In the genomic region with DNA sequence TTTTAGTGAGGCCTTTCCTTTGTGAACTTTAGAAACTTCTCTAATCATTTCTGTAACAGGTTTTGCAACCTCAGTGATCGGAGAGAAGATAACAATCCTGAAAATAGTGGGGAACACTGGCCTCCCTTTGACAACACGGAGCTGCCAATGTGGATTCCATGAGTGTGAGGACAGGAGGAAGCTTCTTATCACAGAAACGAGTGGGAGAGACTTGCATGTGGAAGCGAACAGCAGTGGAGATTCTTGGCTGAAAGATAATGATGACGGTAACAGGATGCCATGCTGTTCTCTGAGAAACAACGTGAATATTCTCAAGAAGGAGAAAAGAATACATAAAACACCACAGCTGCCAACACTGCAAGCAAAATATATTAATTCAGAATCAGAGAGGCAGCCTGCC, we compare ENCODE assay signal across 21 mouse cellular contexts.
DNase-seq lines count a peak whose midpoint lies in the region; ATAC-seq lines count a peak whose summit lies in the region.
"Had no signal": no experiment of that assay in that cellular context is flagged by ENCODE, and none has a peak within 500 bp of the region (broad histone marks: within the 10 kb centered on the region; RNA-seq: fewer than 3 reads in every experiment).

No protein-coding gene starts in this region.

- H3K9ac ChIP-seq in heart, embryonic 12.5 days = no peak overlapping the region
- no peak overlapping the region for H3K9ac ChIP-seq in heart, embryonic 16.5 days (ENCODE audit: low read length)
- no peak overlapping the region for H3K9ac ChIP-seq in intestine, embryonic 15.5 days
- no peak overlapping the region for H3K9ac ChIP-seq in midbrain, embryonic 16.5 days (ENCODE audit: low read depth, low read length)
- H3K9ac ChIP-seq: limb, embryonic 15.5 days; midbrain, embryonic 13.5 days; stomach, embryonic 15.5 days had no signal

- H3K9me3 ChIP-seq in heart, embryonic 10.5 days = no peaks in the 10 kb centered on the region
- H3K9me3 ChIP-seq in heart, embryonic 12.5 days (replicated peaks) = no peaks in the 10 kb centered on the region
- no peaks in the 10 kb centered on the region for H3K9me3 ChIP-seq in heart, embryonic 16.5 days (replicated peaks; ENCODE audit: control insufficient read depth, low read length)
- H3K9me3 ChIP-seq in intestine, embryonic 15.5 days = no peaks in the 10 kb centered on the region
- H3K9me3 ChIP-seq in midbrain, embryonic 16.5 days (replicated peaks; ENCODE audit: control insufficient read depth, low read length, poor library complexity, severe bottlenecking) = no peaks in the 10 kb centered on the region
- H3K9me3 ChIP-seq: limb, embryonic 15.5 days; midbrain, embryonic 13.5 days; stomach, embryonic 15.5 days had no signal

- peak overlapping the region; percentile 36; the same call in 1 of the 2 replicates for H3K27ac ChIP-seq in heart, embryonic 10.5 days
- no peak overlapping the region for H3K27ac ChIP-seq in heart, embryonic 12.5 days (ENCODE audit: poor library complexity, severe bottlenecking)
- no peak overlapping the region for H3K27ac ChIP-seq in heart, embryonic 16.5 days (ENCODE audit: low read length)
- H3K27ac ChIP-seq in intestine, embryonic 15.5 days = no peak overlapping the region
- no peak overlapping the region for H3K27ac ChIP-seq in midbrain, embryonic 16.5 days (ENCODE audit: low read length)
- H3K27ac ChIP-seq: gastrocnemius, adult 2 months; limb, embryonic 15.5 days; midbrain, embryonic 13.5 days; stomach, embryonic 15.5 days had no signal

- peak overlapping the region; percentile 40 for H3K4me2 ChIP-seq in heart, embryonic 12.5 days
- H3K4me2 ChIP-seq in heart, embryonic 16.5 days (ENCODE audit: low read depth, low read length) = peak overlapping the region; percentile 4; the same call in 1 of the 2 replicates
- H3K4me2 ChIP-seq in intestine, embryonic 15.5 days (replicated peaks) = no peak overlapping the region
- H3K4me2 ChIP-seq in midbrain, embryonic 16.5 days (ENCODE audit: low read length) = no peak overlapping the region
- H3K4me2 ChIP-seq: limb, embryonic 15.5 days; midbrain, embryonic 13.5 days; stomach, embryonic 15.5 days had no signal

- DNase-seq in heart, embryonic 10.5 days (ENCODE audit: low spot score) = no peak
- no peak for DNase-seq in heart, postnatal 25 days (ENCODE audit: low spot score)
- peak; percentile 2 for DNase-seq in layer of hippocampus, adult 9-11 months
- DNase-seq in layer of hippocampus, postnatal 10 days (ENCODE audit: low spot score in 2 of 2) = no peak
- DNase-seq: cerebellum, adult 9-10 months; gastrocnemius, adult 2 months; layer of hippocampus, postnatal 36 days; lung, postnatal 10 days; right cerebral cortex, postnatal 25 days; thymus, adult 2 months had no signal

- intact Hi-C loops in heart, postnatal 25 days (cut with DNase I) = no loop called here

- peaks cover 13% of the 10 kb centered on the region for H3K4me1 ChIP-seq in heart, embryonic 10.5 days
- peaks cover 8% of the 10 kb centered on the region for H3K4me1 ChIP-seq in heart, embryonic 12.5 days (replicated peaks)
- H3K4me1 ChIP-seq in heart, embryonic 16.5 days (ENCODE audit: control insufficient read depth, insufficient read depth, low read length) = peaks cover 5% of the 10 kb centered on the region; the same call in 1 of the 2 replicates
- no peaks in the 10 kb centered on the region for H3K4me1 ChIP-seq in intestine, embryonic 15.5 days (replicated peaks)
- H3K4me1 ChIP-seq in midbrain, embryonic 16.5 days (ENCODE audit: control insufficient read depth, insufficient read depth, low read length) = no peaks in the 10 kb centered on the region
- H3K4me1 ChIP-seq: limb, embryonic 15.5 days; stomach, embryonic 15.5 days had no signal

- peak; percentile 66; the same call in 1 of the 2 replicates for ATAC-seq in heart, embryonic 12.5 days (ENCODE audit: insufficient number of reproducible peaks, low FRiP score)
- no peak; the same call in 1 of the 2 replicates for ATAC-seq in heart, embryonic 16.5 days (replicated peaks; ENCODE audit: extremely low read depth, insufficient read depth, low FRiP score)
- ATAC-seq in intestine, embryonic 15.5 days = no peak
- ATAC-seq in midbrain, embryonic 16.5 days = no peak
- ATAC-seq: forebrain, embryonic 16.5 days; intestine, embryonic 16.5 days; midbrain, embryonic 13.5 days had no signal

- WGBS in heart, embryonic 10.5 days = 5% methylated on average over 6 of the region's 6 CpGs
- WGBS in heart, embryonic 12.5 days = 4% methylated on average over 6 of the region's 6 CpGs
- 8% methylated on average over 6 of the region's 6 CpGs for whole genome bisulfite sequencing in heart, embryonic 16.5 days
- WGBS in intestine, embryonic 15.5 days = 42% methylated on average over 6 of the region's 6 CpGs
- WGBS in midbrain, embryonic 16.5 days = 49% methylated on average over 6 of the region's 6 CpGs

- H3K4me3 ChIP-seq in heart, embryonic 10.5 days = no peak overlapping the region
- no peak overlapping the region for H3K4me3 ChIP-seq in heart, embryonic 12.5 days
- H3K4me3 ChIP-seq in heart, embryonic 16.5 days (ENCODE audit: low read length) = no peak overlapping the region
- no peak overlapping the region for H3K4me3 ChIP-seq in intestine, embryonic 15.5 days (replicated peaks)
- no peak overlapping the region for H3K4me3 ChIP-seq in midbrain, embryonic 16.5 days (ENCODE audit: low read depth, low read length)
- H3K4me3 ChIP-seq: gastrocnemius, adult 2 months; heart, adult 2 months; limb, embryonic 15.5 days; midbrain, embryonic 13.5 days; myocyte; stomach, embryonic 15.5 days had no signal

- H3K36me3 ChIP-seq in heart, embryonic 10.5 days = no peaks in the 10 kb centered on the region
- H3K36me3 ChIP-seq in heart, embryonic 12.5 days = no peaks in the 10 kb centered on the region
- H3K36me3 ChIP-seq in heart, embryonic 16.5 days (ENCODE audit: control insufficient read depth, insufficient read depth) = no peaks in the 10 kb centered on the region
- no peaks in the 10 kb centered on the region for H3K36me3 ChIP-seq in intestine, embryonic 15.5 days
- no peaks in the 10 kb centered on the region for H3K36me3 ChIP-seq in midbrain, embryonic 16.5 days (ENCODE audit: control insufficient read depth, insufficient read depth, low read length)
- H3K36me3 ChIP-seq: limb, embryonic 15.5 days; midbrain, embryonic 13.5 days; stomach, embryonic 15.5 days had no signal

- H3K27me3 ChIP-seq in heart, embryonic 10.5 days (ENCODE audit: insufficient read depth, poor library complexity, severe bottlenecking) = no peaks in the 10 kb centered on the region
- H3K27me3 ChIP-seq in heart, embryonic 12.5 days (replicated peaks) = no peaks in the 10 kb centered on the region
- no peaks in the 10 kb centered on the region for H3K27me3 ChIP-seq in heart, embryonic 16.5 days (ENCODE audit: control insufficient read depth, insufficient read depth, low read length)
- no peaks in the 10 kb centered on the region for H3K27me3 ChIP-seq in intestine, embryonic 15.5 days (replicated peaks)
- H3K27me3 ChIP-seq in midbrain, embryonic 16.5 days (ENCODE audit: control insufficient read depth, insufficient read depth, low read depth, low read length) = no peaks in the 10 kb centered on the region
- H3K27me3 ChIP-seq: limb, embryonic 15.5 days; midbrain, embryonic 13.5 days; stomach, embryonic 15.5 days had no signal

Comparison
In these comparisons a context has a peak if more than half of its experiments do, and no peak if none do; other contexts are left out.
1. H3K4me2 ChIP-seq: peak in heart, embryonic 12.5 days (single experiment) and heart, embryonic 16.5 days (single experiment); none in intestine, embryonic 15.5 days (single experiment) and midbrain, embryonic 16.5 days (single experiment).